ENCODE assay signal across 8 mouse cellular contexts in the genomic region with DNA sequence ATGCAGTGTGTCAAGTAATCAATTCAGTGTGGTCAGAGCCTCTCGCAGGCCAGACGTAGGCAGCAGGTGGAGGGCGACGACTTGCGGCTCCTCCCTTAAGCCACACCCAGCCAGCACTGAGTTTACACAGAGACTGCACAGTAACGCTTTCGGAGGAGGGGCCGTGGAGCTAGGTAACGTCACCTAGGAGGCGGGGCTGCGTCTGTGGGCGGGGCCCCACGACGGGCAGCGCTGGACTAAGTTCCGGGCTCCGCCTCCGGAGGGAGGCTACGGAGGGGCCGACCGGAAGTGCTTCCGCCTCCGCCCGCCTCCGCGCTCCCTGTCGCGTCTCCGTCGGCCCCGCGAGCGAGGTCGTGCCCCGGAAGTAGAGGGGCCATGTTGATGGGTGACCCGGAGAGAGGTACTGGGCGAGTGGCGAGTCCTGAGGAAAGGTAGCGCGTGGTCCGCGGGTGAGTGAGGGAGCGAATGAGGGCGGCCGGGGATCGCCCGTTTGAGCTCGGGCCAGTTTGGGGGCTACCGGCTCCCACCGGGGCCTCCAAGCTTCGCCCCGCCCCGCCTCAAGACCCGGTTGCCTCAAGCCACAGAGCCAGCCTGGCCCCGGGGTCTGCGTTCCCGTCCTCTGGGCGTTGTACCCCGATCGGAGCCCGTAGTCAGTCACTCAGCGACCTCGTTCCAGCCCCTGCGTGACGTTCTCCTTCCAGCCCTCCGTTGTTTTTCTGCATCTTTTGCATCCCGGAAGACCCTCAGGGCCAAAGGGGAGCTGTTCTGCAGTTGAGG. TPM values are rescaled to one million over a fixed set of nuclear protein-coding genes. Genes with fewer than 3 reads are reported as not detected.
DNase-seq lines count a peak whose midpoint lies in the region; ATAC-seq and TF ChIP-seq lines count a peak whose summit lies in the region.

Mief1 (plus strand) TSS at position 286 of the 777 bp plus-strand sequence.

- peak; percentile 97 for DNase-seq in gastrocnemius, postnatal 10 days
- DNase-seq in induced T-regulatory cell, adult 2 months (ENCODE audit: low read depth) = peak; percentile 99
- DNase-seq in left cerebral cortex, adult 9 months (ENCODE audit: low spot score in 2 of 2) = peak; percentile 94 to 98
- DNase-seq in right cerebral cortex, postnatal 14 days = peak; percentile 95
- peak; percentile 96 to 99 for DNase-seq in urinary bladder, postnatal 36 days (ENCODE audit: low spot score in 2 of 2)

- TF ChIP-seq POLR2A in cortical plate, adult 2 months (IDR thresholded peaks at IDR 0.05; ENCODE audit: extremely low read depth, insufficient read depth, low read length) = peak; percentile 94

- H3K4me3 ChIP-seq in cortical plate, adult 2 months (ENCODE audit: insufficient read depth, low read length) = peak within 1 kb of the TSS; percentile 87

- H3K27ac ChIP-seq in cortical plate, adult 2 months (ENCODE audit: insufficient read depth, low read length) = peak within 1 kb of the TSS; percentile 41; the same call in 1 of the 2 replicates

- TF ChIP-seq CTCF in cortical plate, adult 2 months (IDR thresholded peaks at IDR 0.05; ENCODE audit: extremely low read depth, insufficient read depth, low read length) = no peak

- no peaks in the 10 kb centered on the region; the same call in 1 of the 2 replicates for H3K4me1 ChIP-seq in cortical plate, adult 2 months (ENCODE audit: control insufficient read depth, insufficient read depth, low read length)

- peak; percentile 99 for ATAC-seq in activated CD4-positive, CD25-positive, alpha-beta regulatory T cell, adult 4 months
- peak; percentile 98 for ATAC-seq in megakaryocyte progenitor cell, adult 5-6 weeks (replicated peaks; ENCODE audit: poor library complexity)

RNA-seq across cellular contexts. Expression of gene Mief1, which starts in this region (rescaled TPM):
- polyA plus RNA-seq in activated CD4-positive, CD25-positive, alpha-beta regulatory T cell, adult 4 months (2017; shearing (Covaris generic)) = 10 to 100 TPM; 29.3 to 37.0 TPM
- polyA plus RNA-seq in cortical plate, adult 2 months (2012; rRNA removed) = 14.9 and 15.1 TPM in 2 replicates
- total RNA-seq in gastrocnemius, postnatal 10 days (2021) = 10 to 100 TPM; 22.8 to 27.2 TPM
- total RNA-seq in megakaryocyte progenitor cell, adult 5-6 weeks (2015) = 18.0 and 18.2 TPM in 2 replicates
- 21.4 and 25.7 TPM in 2 replicates for total RNA-seq in megakaryocyte progenitor cell, adult 5-6 weeks (2017)

Comparison
In these comparisons a context has a peak if more than half of its experiments do, and no peak if none do; other contexts are left out.
1. Peak in every context shown above with its lines: DNase-seq, ATAC-seq, H3K4me3 ChIP-seq and H3K27ac ChIP-seq.